Mouse (Mus musculus) cerebellum, adult 2 months (tissue): ENCODE measurements at regions not wholly inside any gene's neighbourhood (a gene's known extent, or its start where the extent isn't known, plus 50 kb on each side); places are given as distances from the start of the nearest gene placed in this dataset.

ENCODE experiments used
- DNase-seq, 2 experiments: peaks; one replicate each; pipeline ENCODE4 v3.0.0; 2021
- H3K27ac ChIP-seq: fragments of 200-500 bp; 2 replicates; pipeline ENCODE4 v1.5.1; 2012; ENCODE audit warnings: low read length, control low read depth, inconsistent platforms; ENCODE audit not compliant: insufficient read depth
- H3K27me3 ChIP-seq: fragments of 200-500 bp; 2 replicates; pipeline ENCODE4 v1.6.1; 2012; ENCODE audit warnings: inconsistent platforms, mild to moderate bottlenecking, low read length, moderate library complexity; ENCODE audit not compliant: control insufficient read depth, insufficient read depth
- H3K4me1 ChIP-seq: fragments of 200-500 bp; 2 replicates; pipeline ENCODE4 v1.6.1; 2011; ENCODE audit warnings: low read length; ENCODE audit not compliant: control insufficient read depth, insufficient read depth
- H3K4me3 ChIP-seq: fragments of 200-500 bp; replicated peaks from 2 replicates; pipeline ENCODE3; 2011; ENCODE audit warnings: mild to moderate bottlenecking, low read depth, low read length, control low read depth; ENCODE audit not compliant: insufficient read depth
- CTCF ChIP-seq: fragments of 200-500 bp; IDR thresholded peaks from 2 replicates; pipeline ENCODE4 v1.5.1; 2011; ENCODE audit warnings: low read depth, mild to moderate bottlenecking, control low read depth, low read length, moderate library complexity, borderline replicate concordance; ENCODE audit not compliant: insufficient read depth
- POLR2A ChIP-seq: fragments of 200-500 bp; IDR thresholded peaks from 2 replicates; pipeline ENCODE4 v1.6.1; 2011; ENCODE audit warnings: low read length, control low read depth, borderline replicate concordance; ENCODE audit not compliant: insufficient read depth
- WGBS: fragments of 180-500 bp; shearing (Covaris S2); methylation state at CpG from one replicate; pipeline ENCODE4 v1.1.7; 2018; 5-methylcytosine and 5-hydroxymethylcytosine counted together

GRCm38 (mm10) chr11:31282136-31282535 lies 87.7 kb downstream of the Stc2 start:
- 19% methylated on average over 2 of the region's 2 CpGs for WGBS
- Histone ChIP-seq H3K27ac (no peak overlapping the region), H3K4me1 (no peaks in the 10 kb centered on the region), H3K4me3 (no peak overlapping the region), H3K27me3 (no peaks in the 10 kb centered on the region)
- no peak for DNase-seq
- TF ChIP-seq CTCF (no peak), POLR2A (no peak)

- 12% methylated on average over 2 of the region's 2 CpGs for WGBS
- Histone ChIP-seq H3K27me3 (no peaks in the 10 kb centered on the region), H3K4me3 (no peak overlapping the region), H3K4me1 (no peaks in the 10 kb centered on the region), H3K27ac (no peak overlapping the region)
- DNase-seq = peak; percentile 31 to 63
- peak; percentile 36; the same call in 1 of the 2 replicates for TF ChIP-seq CTCF
- no peak for TF ChIP-seq POLR2A
Measured at GRCm38 (mm10) chr11:31248467-31248866, 66.2 kb upstream of the Gm17332 start.
